Mouse (Mus musculus) thymus, postnatal 10 days (tissue): Measurements from ENCODE around the gene Samd4b.

Source experiments
- DNase-seq, 2 experiments: peaks; one replicate each; pipeline ENCODE4 v3.0.0; 2021; ENCODE audit warnings: low spot score in 2 of 2

Gene Samd4b

GRCm38 (mm10) chr7:28505585-28505984 is 92.4 kb downstream of the Samd4b start:
- DNase-seq: no peak

GRCm38 (mm10) chr7:28495426-28495825 is 102.5 kb downstream of the Samd4b start:
- DNase-seq: no peak

- DNase-seq: no peak
Observed at GRCm38 (mm10) chr7:28492310-28492709, 105.6 kb downstream of the Samd4b start.

GRCm38 (mm10) chr7:28490903-28491302 is 107.0 kb downstream of the Samd4b start:
- peak in 1 of 2 experiments; percentile 14 for DNase-seq

GRCm38 (mm10) chr7:28490410-28490809 is 107.5 kb downstream of the Samd4b start:
- peak; percentile 18 to 56 for DNase-seq

GRCm38 (mm10) chr7:28488030-28488491 is 109.9 kb downstream of the Samd4b start:
- DNase-seq: no peak

GRCm38 (mm10) chr7:28484192-28484591 is 113.8 kb downstream of the Samd4b start:
- no peak for DNase-seq

GRCm38 (mm10) chr7:28482854-28483253 is 115.1 kb downstream of the Samd4b start:
- DNase-seq: no peak

GRCm38 (mm10) chr7:28478854-28479253 is 119.1 kb downstream of the Samd4b start:
- DNase-seq: no peak

GRCm38 (mm10) chr7:28477363-28477762 is 120.6 kb downstream of the Samd4b start:
- no peak for DNase-seq

- no peak for DNase-seq
Observed at GRCm38 (mm10) chr7:28476191-28476590, 121.8 kb downstream of the Samd4b start.

- no peak for DNase-seq
Observed at GRCm38 (mm10) chr7:28467213-28467751, 130.7 kb downstream of the Samd4b start.

GRCm38 (mm10) chr7:28466721-28467212 is 131.2 kb downstream of the Samd4b start:
- DNase-seq: no peak

GRCm38 (mm10) chr7:28464416-28465212 is 133.3 kb downstream of the Samd4b start:
- DNase-seq: no peak

- no peak for DNase-seq
Observed at GRCm38 (mm10) chr7:28462769-28463168, 135.2 kb downstream of the Samd4b start.

GRCm38 (mm10) chr7:28460361-28460760 is 137.6 kb downstream of the Samd4b start:
- no peak for DNase-seq

GRCm38 (mm10) chr7:28452361-28453005 is 145.5 kb downstream of the Samd4b start:
- no peak for DNase-seq

GRCm38 (mm10) chr7:28451531-28452360 is 146.2 kb downstream of the Samd4b start, which contains the start of gene Lrfn1:
Lrfn1 (plus strand) TSS chr7:28451980.
- DNase-seq: no peak

GRCm38 (mm10) chr7:28447865-28448820 is 149.8 kb downstream of the Samd4b start:
- DNase-seq: no peak

GRCm38 (mm10) chr7:28447101-28447830 is 150.7 kb downstream of the Samd4b start:
- no peak for DNase-seq
